Mouse (Mus musculus): ENCODE results near the gene Slc25a1.
A peak's percentile ranks its signal among the peaks of the same experiment; 100 is the strongest.

Slc25a1 gene

GRCm38 (mm10) chr16:17929631-17930030 is 1.6 kb upstream of the Slc25a1 start:
- no peak for TF ChIP-seq GATA4 (IDR thresholded peaks at IDR 0.05; ENCODE audit: insufficient replicate concordance, low read length)

- TF ChIP-seq GATA4 (IDR thresholded peaks at IDR 0.05; ENCODE audit: insufficient replicate concordance, low read length), result no peak
Observed at GRCm38 (mm10) chr16:17929211-17929610, 1.2 kb upstream of the Slc25a1 start.

- no peak for TF ChIP-seq GATA4 (IDR thresholded peaks at IDR 0.05; ENCODE audit: insufficient replicate concordance, low read length)
Observed at GRCm38 (mm10) chr16:17928627-17929104, 647 bp upstream of the Slc25a1 start.

- no peak for TF ChIP-seq GATA4 (IDR thresholded peaks at IDR 0.05; ENCODE audit: insufficient replicate concordance, low read length)
Observed at GRCm38 (mm10) chr16:17927351-17928082, 502 bp downstream of the Slc25a1 start.

- TF ChIP-seq GATA4 (IDR thresholded peaks at IDR 0.05; ENCODE audit: insufficient replicate concordance, low read length), result no peak
Observed at GRCm38 (mm10) chr16:17922163-17922538, 5.9 kb downstream of the Slc25a1 start.

- TF ChIP-seq GATA4 (IDR thresholded peaks at IDR 0.05; ENCODE audit: insufficient replicate concordance, low read length), result peak; percentile 52; the same call in 1 of the 2 replicates
Observed at GRCm38 (mm10) chr16:17921325-17922162, 6.5 kb downstream of the Slc25a1 start.

DNA sequence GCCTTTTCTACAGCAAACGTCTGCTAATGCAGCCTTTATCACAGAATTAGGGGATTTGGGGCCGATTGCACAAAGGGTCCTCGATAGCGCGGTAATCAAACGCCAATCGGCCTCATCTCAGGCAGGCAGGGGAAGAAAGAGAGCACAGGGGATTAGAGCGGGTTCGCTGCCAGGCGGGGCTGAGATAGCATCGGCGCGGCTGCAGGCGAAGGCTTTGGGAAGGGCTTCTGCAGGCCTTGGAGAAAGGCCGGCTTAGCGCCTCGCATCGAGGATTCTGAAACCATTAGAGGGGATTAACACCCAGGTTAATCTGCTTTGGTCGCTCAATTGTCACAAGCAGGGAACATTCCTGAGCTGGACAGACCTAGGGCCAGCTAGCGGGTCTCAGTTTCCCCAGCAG is 7.4 kb downstream of the Slc25a1 start:
- TF ChIP-seq GATA4 (IDR thresholded peaks at IDR 0.05; ENCODE audit: insufficient replicate concordance, low read length), result no peak

GRCm38 (mm10) chr16:17914307-17915249 is 13.4 kb downstream of the Slc25a1 start, which contains the start of gene Gsc2:
Gene Gsc2, minus strand, starts transcription at chr16:17915059.
- no peak for TF ChIP-seq GATA4 (IDR thresholded peaks at IDR 0.05; ENCODE audit: insufficient replicate concordance, low read length)

GRCm38 (mm10) chr16:17911052-17911595 is 16.9 kb downstream of the Slc25a1 start, which contains the start of gene Ess2:
Gene Ess2, minus strand, starts transcription at chr16:17911348.
- no peak; the same call in 1 of the 2 replicates for TF ChIP-seq GATA4 (IDR thresholded peaks at IDR 0.05; ENCODE audit: insufficient replicate concordance, low read length)

DNA sequence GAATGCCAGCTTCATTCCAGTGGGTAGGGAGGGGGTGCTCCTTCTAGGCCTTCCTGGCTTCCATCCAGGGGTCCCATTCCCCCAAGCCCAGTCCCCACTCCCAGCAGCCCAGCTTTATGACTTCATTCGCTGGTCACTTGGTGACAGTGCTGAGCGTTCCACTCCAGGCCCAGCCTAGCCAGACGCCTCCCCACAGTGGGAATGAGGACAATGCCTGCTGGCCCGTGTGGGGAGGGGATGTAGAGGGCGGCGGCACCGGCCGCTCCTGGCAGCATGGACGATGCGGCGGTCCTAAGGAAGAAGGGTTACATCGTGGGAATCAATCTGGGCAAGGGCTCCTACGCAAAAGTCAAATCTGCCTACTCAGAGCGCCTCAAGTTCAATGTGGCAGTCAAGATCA is 29.6 kb downstream of the Slc25a1 start, which contains the start of the genes Dgcr2 and Tssk2:
Dgcr2 (minus strand) TSS at position 101 of the 400 bp plus-strand sequence.
Tssk2 (plus strand) TSS at position 176 of the 400 bp plus-strand sequence.
- TF ChIP-seq GATA4 (IDR thresholded peaks at IDR 0.05; ENCODE audit: insufficient replicate concordance, low read length), result no peak

DNA sequence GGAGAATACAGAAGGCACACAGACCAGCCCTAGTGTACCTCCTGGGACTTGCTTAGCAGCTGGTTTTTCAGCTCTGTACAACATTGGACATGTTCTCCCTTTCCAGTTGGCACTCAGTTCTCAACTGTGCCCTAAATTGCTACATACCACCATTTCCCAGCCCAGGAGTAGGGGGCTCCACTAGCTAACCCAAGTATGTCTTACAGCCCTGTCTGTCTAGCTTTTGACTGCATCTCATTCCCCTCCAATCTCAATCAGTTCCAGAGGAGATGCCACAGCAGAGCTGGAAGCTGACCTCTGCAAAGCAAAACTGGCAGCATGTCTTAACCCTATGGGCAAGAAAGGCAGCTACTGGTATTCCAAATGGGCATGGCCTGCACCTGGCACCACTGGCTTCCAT is 31.9 kb downstream of the Slc25a1 start:
- TF ChIP-seq GATA4 (IDR thresholded peaks at IDR 0.05; ENCODE audit: insufficient replicate concordance, low read length), result no peak

- TF ChIP-seq GATA4 (IDR thresholded peaks at IDR 0.05; ENCODE audit: insufficient replicate concordance, low read length), result no peak
Observed at GRCm38 (mm10) chr16:17893923-17894322, 34.1 kb downstream of the Slc25a1 start, which contains the start of gene Tssk1. Gene Tssk1, plus strand, starts transcription at chr16:17894223.

GRCm38 (mm10) chr16:17892606-17893005 is 35.4 kb downstream of the Slc25a1 start:
- no peak; the same call in 1 of the 2 replicates for TF ChIP-seq GATA4 (IDR thresholded peaks at IDR 0.05; ENCODE audit: insufficient replicate concordance, low read length)

GRCm38 (mm10) chr16:17891567-17891959 is 36.5 kb downstream of the Slc25a1 start, which contains the start of gene Gm20518:
Gene Gm20518, minus strand, starts transcription at chr16:17891671.
- no peak for TF ChIP-seq GATA4 (IDR thresholded peaks at IDR 0.05; ENCODE audit: insufficient replicate concordance, low read length)

Measured in liver, adult (tissue).